Mouse (Mus musculus) heart, embryonic 13.5 days (tissue): ENCODE results near the gene Ghrhr. TPM values are rescaled to one million over a fixed set of nuclear protein-coding genes. Genes with fewer than 3 reads are reported as not detected.

ENCODE experiments used
- ATAC-seq: fragments of 200-750 bp; cut with Nextera tagmentation; 2 replicates; pipeline ENCODE4 v1.8.0; 2017; ENCODE audit warnings: moderate TSS enrichment; ENCODE audit not compliant: insufficient number of reproducible peaks, low FRiP score, low TSS enrichment; ENCODE audit errors: extremely low read depth
- H3K27ac ChIP-seq: fragments of 300-500 bp; sonication (generic); replicated peaks from 2 replicates; pipeline ENCODE4 v1.5.1; 2015; ENCODE audit warnings: moderate library complexity, mild to moderate bottlenecking, inconsistent platforms
- H3K27me3 ChIP-seq: fragments of 300-500 bp; sonication (generic); replicated peaks from 2 replicates; pipeline ENCODE4 v1.6.1; 2015; ENCODE audit warnings: mild to moderate bottlenecking, inconsistent platforms
- H3K36me3 ChIP-seq: fragments of 300-500 bp; sonication (generic); 2 replicates; pipeline ENCODE4 v1.6.1; 2015; ENCODE audit warnings: mild to moderate bottlenecking, inconsistent platforms
- H3K4me1 ChIP-seq: fragments of 300-500 bp; sonication (generic); 2 replicates; pipeline ENCODE4 v1.6.1; 2015; ENCODE audit warnings: inconsistent platforms
- H3K4me2 ChIP-seq: fragments of 300-500 bp; sonication (generic); 2 replicates; pipeline ENCODE4 v1.6.1; 2015; ENCODE audit warnings: inconsistent platforms, mild to moderate bottlenecking, moderate library complexity
- H3K4me3 ChIP-seq: fragments of 300-500 bp; sonication (generic); 2 replicates; pipeline ENCODE4 v1.5.1; 2015; ENCODE audit warnings: moderate library complexity, mild to moderate bottlenecking, inconsistent platforms
- H3K9ac ChIP-seq: fragments of 300-500 bp; sonication (generic); 2 replicates; pipeline ENCODE4 v1.6.1; 2015; ENCODE audit warnings: inconsistent platforms, mild to moderate bottlenecking, moderate library complexity
- H3K9me3 ChIP-seq: fragments of 300-500 bp; sonication (generic); 2 replicates; pipeline ENCODE4 v1.6.1; 2016; ENCODE audit warnings: inconsistent platforms
- WGBS: fragments of 180-500 bp; shearing (Covaris S2); methylation state at CpG from one replicate; pipeline ENCODE4 v1.1.7; 2015; ENCODE audit warnings: mixed read lengths; 5-methylcytosine and 5-hydroxymethylcytosine counted together
- polyA plus RNA-seq: library from polyadenylated mRNA; unstranded; fragments of >200 nt; fragmentation: Nextera tagmentation; extraction: Ambion mirVana; gene quantifications from 2 replicates; pipeline ENCODE4 v1.2.1, GENCODE M21; 2015

Gene Ghrhr
- polyA plus RNA-seq, 1 experiment from 2014 or later = not detected

DNA sequence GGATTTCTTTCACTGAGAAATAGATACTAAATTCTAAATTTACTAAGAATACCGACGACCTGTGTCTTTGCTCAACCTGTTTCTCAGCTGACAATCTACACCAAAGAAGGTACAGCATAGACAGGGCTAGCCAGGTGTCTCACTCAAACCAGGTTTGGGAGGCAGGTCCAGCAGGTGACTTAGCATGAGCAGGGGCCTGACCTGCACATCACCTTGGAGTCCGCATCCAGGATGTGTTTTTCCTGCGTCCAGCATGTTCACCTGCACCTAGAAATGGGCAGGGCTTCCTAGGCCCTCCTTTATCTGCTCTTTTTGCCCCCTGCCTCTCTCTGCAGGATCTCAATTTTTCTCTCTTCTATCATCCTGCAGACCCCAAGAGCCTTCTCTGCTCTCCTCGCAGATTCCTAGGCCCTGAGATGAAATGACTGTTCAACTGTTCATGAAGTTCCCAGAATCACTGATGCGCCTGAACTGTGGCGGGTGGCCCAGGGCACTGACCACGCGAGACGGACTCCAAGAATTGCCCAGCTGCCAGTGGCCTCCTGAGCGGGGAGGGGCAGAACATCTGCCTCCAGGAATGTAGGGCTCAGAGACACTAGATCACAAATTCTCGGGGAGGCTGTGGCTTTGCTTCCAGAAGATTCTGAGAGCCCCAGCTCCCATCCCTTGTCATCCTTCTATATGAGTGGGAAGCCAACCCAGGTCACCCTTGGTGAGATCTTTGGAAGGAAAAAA is 22.2 kb upstream of the Ghrhr start:
- Histone ChIP-seq H3K9ac (no peak overlapping the region), H3K4me1 (peaks cover 18% of the 10 kb centered on the region), H3K36me3 (no peaks in the 10 kb centered on the region), H3K4me3 (no peak overlapping the region), H3K4me2 (no peak overlapping the region), H3K9me3 (peaks cover 5% of the 10 kb centered on the region; the same call in 1 of the 2 replicates), H3K27me3 (peaks cover 12% of the 10 kb centered on the region; the same call in 1 of the 2 replicates), H3K27ac (no peak overlapping the region)
- 76% methylated on average over 12 of the region's 12 CpGs for WGBS
- ATAC-seq = no peak

DNA sequence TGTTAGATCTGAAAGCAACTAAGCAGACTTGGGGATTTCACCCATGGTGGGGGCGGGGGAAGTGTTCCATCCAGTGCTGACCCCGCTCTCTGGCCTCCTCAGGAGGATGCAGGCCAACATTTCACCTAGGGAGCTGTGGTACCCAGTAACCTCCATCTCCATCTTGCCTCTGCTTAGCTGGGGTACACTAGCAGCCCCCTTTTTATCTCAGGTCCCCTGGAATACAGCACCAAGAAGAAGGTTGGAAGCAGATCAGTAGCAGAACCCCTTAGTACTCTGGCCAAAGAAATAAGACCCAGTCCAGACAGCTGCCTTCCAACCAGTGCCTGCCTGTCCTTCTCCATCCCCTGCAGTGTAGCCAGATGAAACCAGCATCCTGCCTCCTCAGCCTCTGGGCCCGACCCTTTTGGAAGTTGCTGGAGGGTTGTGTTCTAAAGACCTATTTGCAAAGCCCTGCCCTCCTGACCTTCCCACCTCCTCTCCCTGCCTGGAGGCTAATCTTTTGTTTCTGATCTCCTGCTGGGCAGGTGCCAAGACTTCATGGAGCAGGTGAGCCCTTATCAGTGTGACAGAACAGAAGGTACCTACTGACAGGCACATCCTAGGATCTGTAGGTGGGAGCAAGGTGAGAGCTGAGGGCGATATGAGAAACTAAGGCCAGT is 21.5 kb upstream of the Ghrhr start:
- no peak for ATAC-seq
- Histone ChIP-seq H3K4me3 (no peak overlapping the region), H3K4me1 (peaks cover 18% of the 10 kb centered on the region), H3K36me3 (no peaks in the 10 kb centered on the region), H3K27me3 (peaks cover 12% of the 10 kb centered on the region; the same call in 1 of the 2 replicates), H3K27ac (no peak overlapping the region), H3K9me3 (peaks cover 5% of the 10 kb centered on the region; the same call in 1 of the 2 replicates), H3K9ac (no peak overlapping the region), H3K4me2 (no peak overlapping the region)
- 63% methylated on average over 4 of the region's 4 CpGs for WGBS

DNA sequence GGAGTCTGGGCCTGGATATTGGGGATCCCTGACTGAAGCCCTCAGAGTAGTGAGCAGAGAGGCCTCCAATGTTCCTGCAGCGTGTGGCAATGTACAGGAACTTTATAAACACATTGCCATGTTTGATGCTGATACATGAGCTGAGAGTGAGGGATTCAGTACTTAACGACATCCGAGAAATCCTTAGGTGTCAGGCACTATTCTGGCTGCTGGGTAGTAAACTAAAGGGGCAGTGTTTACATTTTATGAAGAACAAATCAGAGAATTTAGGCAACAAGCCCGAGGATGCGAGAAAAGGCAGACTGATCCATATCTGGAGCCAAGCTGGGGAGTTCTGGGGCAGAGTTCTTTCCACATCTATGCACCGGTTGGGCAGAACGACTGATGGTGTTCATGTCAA is 20.5 kb upstream of the Ghrhr start:
- no peak for ATAC-seq
- Histone ChIP-seq H3K4me1 (peaks cover 18% of the 10 kb centered on the region), H3K36me3 (no peaks in the 10 kb centered on the region), H3K9ac (no peak overlapping the region), H3K27ac (no peak overlapping the region), H3K4me2 (no peak overlapping the region), H3K27me3 (peaks cover 15% of the 10 kb centered on the region; the same call in 1 of the 2 replicates), H3K9me3 (no peaks in the 10 kb centered on the region), H3K4me3 (no peak overlapping the region)
- WGBS = 68% methylated on average over 7 of the region's 7 CpGs

DNA sequence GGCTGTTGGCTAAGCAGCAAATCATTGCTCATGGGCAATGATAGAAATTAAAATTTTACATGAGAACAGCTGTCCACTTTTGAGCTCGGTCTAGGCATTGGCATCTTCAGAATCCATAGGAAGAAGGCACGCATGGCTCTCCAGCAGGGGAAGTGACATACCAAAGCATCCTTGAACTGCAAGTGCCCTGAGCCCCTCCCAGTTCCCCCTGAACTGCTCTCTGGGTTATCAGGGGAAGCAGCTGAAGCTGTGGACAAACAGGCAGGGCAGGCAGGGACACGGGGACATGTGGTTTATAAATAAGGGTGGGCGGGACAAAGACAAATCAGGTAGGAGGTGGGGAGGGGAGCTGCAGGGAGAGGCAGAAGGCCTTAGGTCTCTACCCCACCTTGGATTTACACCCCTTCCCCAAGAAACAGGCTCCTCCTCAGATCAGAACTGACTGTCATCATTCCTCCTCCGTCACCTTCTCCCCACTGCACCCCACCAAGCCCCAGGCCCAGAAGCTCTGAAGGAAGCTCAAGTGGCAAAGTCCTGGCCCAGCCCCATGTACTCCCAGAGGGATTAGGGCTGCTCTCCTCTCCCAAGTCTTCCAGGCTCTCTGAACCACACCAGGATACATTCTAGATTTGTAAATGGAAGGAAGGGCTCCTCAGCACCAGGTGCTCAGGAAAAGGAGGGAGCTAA is 19.9 kb upstream of the Ghrhr start:
- H3K36me3 ChIP-seq = no peaks in the 10 kb centered on the region
- H3K27ac ChIP-seq = no peak overlapping the region
- peaks cover 18% of the 10 kb centered on the region for H3K4me1 ChIP-seq
- peaks cover 16% of the 10 kb centered on the region; the same call in 1 of the 2 replicates for H3K27me3 ChIP-seq
- 14% methylated on average over 5 of the region's 5 CpGs for WGBS
- H3K9ac ChIP-seq = no peak overlapping the region
- no peak overlapping the region for H3K4me2 ChIP-seq
- ATAC-seq = no peak
- H3K9me3 ChIP-seq = no peaks in the 10 kb centered on the region
- H3K4me3 ChIP-seq = no peak overlapping the region

DNA sequence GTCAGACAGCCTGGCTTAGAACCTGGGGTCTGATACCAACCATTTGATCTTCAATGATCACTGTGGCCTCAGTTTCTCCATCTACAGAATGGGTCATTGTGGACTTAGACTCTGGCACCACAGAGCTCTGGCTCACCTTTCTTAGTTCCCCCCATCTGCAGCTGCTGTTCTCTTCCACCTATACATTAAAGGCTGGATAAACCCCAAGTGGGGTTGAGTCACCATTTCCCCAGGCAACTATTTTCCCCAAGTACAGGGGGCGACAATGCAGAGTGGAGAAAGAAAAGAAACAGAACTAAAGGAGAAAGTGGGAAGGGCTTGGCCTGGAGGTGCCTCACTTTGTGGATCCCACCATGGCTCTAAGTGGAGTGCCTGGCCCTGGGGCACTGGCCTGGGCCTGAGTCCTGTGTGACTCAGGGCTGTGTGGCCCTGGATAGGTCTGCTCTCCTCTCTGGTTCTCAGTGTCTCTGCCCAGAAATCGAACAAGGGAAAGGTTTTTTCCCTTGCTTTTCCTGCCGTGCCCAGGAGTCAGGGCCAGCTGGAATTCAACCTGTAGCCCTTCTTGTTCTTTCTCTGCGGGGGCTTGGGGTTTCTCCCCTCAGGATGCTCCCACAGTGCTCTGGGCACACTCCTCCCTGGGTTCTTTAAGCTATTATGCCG is 19.0 kb upstream of the Ghrhr start:
- H3K4me2 ChIP-seq = no peak overlapping the region
- H3K4me1 ChIP-seq = peaks cover 18% of the 10 kb centered on the region
- WGBS = 69% methylated on average over 5 of the region's 5 CpGs
- ATAC-seq = no peak
- no peak overlapping the region for H3K4me3 ChIP-seq
- peaks cover 16% of the 10 kb centered on the region; the same call in 1 of the 2 replicates for H3K27me3 ChIP-seq
- H3K9me3 ChIP-seq = no peaks in the 10 kb centered on the region
- H3K9ac ChIP-seq = no peak overlapping the region
- H3K27ac ChIP-seq = no peak overlapping the region
- no peaks in the 10 kb centered on the region for H3K36me3 ChIP-seq

DNA sequence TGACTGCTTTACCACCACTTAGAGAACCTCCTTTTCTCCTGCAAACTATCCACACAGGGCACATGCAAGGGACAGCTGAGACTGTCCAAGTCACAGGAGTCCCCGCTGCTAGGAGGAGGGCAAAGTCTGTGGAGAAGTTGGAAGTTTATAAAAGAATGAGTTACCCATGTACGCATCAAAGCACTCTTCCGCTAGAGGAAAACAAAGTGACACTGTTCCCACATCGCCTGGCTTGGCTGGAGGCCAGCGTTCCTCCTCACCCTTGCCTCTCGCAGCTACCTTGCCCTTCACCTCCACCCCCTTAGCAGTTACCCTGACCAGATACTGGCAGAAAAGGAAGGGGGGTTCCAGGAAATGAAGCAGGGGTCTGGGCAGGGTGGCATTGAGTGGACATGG is 18.5 kb upstream of the Ghrhr start:
- Histone ChIP-seq H3K9ac (no peak overlapping the region), H3K4me2 (no peak overlapping the region), H3K27ac (no peak overlapping the region), H3K9me3 (no peaks in the 10 kb centered on the region), H3K27me3 (peaks cover 16% of the 10 kb centered on the region; the same call in 1 of the 2 replicates), H3K36me3 (no peaks in the 10 kb centered on the region), H3K4me3 (no peak overlapping the region), H3K4me1 (peaks cover 18% of the 10 kb centered on the region)
- no peak for ATAC-seq
- whole genome bisulfite sequencing = 49% methylated on average over 6 of the region's 6 CpGs

DNA sequence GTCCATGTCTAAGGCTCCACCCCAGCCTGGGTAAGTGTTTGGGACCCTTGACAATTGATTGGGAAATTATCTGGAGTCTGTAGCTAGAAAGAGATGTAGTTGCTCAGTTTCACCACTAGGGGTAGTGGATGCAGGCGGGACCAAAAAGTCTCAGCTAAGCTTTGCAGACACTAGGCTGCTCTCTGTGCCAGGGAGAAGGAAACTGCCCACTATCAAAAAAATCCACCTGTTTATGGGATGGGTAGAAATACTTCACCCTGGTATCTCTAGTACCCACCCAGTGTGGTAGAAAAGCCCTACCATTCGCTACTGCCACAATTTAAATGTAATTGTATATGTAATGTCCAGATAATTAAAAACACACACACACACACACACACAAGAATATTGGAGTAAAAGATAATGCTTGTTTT is 17.4 kb upstream of the Ghrhr start:
- Histone ChIP-seq H3K4me2 (no peak overlapping the region), H3K4me1 (peaks cover 18% of the 10 kb centered on the region), H3K4me3 (no peak overlapping the region), H3K9ac (no peak overlapping the region), H3K27me3 (peaks cover 16% of the 10 kb centered on the region; the same call in 1 of the 2 replicates), H3K36me3 (no peaks in the 10 kb centered on the region), H3K27ac (no peak overlapping the region), H3K9me3 (no peaks in the 10 kb centered on the region)
- ATAC-seq = no peak
- 33% methylated on average over 2 of the region's 2 CpGs for WGBS

DNA sequence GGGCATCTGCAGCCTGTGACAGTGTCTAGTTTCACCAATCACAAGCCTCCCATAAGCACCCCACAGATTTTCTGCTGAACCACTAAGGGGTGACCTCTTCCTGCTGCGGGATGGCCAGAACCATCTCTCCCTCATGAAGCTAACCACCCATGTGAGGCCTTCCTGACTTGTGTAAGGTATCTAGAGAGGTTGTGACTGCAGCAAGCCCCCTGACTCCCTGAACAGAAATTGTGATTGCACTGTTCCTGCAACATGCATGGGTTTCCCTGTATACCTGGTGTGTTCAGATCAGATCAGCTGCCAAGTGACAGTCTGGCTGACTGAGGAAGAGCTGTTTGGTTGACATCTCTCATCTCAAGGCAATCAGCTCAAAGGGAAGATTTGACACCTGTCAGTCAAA is 13.4 kb upstream of the Ghrhr start:
- H3K4me1 ChIP-seq = peaks cover 2% of the 10 kb centered on the region
- WGBS = 65% methylated on average over 1 of the region's 1 CpGs
- no peak for ATAC-seq
- H3K4me3 ChIP-seq = no peak overlapping the region
- no peak overlapping the region for H3K9ac ChIP-seq
- H3K27me3 ChIP-seq = 0 out of 2 replicates have a peak, but pooled peaks cover 3% of the 10 kb centered on the region
- no peaks in the 10 kb centered on the region for H3K36me3 ChIP-seq
- no peak overlapping the region for H3K27ac ChIP-seq
- no peak overlapping the region for H3K4me2 ChIP-seq
- no peaks in the 10 kb centered on the region for H3K9me3 ChIP-seq

DNA sequence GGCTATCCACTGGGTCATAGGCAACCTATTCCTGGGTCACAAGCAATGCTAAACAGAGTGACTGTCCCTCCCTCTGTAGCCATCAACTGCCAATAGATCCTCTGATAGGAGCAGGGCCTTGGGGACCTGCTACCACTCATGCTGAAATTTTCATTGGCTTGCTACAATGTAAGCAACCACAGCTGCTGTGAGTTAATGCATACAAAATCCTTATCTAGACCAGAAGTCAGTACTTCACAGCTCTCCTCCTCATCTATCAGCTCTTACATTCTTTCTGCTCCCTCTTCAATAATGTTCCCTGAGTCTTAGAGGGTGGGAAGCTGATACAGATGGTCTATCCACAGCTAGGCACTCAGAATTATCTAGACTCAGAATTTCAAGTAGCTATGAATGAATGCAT is 9.0 kb upstream of the Ghrhr start:
- Histone ChIP-seq H3K27me3 (no peaks in the 10 kb centered on the region), H3K4me2 (no peak overlapping the region), H3K4me1 (no peaks in the 10 kb centered on the region), H3K9me3 (no peaks in the 10 kb centered on the region; the same call in 1 of the 2 replicates), H3K36me3 (no peaks in the 10 kb centered on the region), H3K9ac (no peak overlapping the region), H3K4me3 (no peak overlapping the region), H3K27ac (no peak overlapping the region)
- ATAC-seq = no peak

DNA sequence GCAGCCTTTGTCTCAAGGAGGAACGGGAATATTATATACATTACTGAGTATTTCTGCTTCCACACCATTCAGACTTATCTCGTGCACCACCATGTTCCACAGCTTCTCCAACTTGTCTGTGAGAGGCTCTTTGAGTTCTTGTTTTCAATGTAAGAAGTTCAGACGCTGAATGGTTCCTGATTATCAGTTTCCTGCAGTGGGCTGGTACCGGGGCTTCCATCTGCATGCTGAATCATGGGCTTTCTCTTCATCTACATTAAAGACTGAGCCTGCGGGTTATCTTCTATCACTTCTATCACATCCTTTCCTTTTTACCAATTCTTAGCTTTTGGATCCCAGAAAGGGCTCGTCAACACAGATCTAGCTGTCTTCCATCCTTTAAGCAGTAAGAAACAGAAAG is 5.3 kb upstream of the Ghrhr start:
- Histone ChIP-seq H3K27me3 (peaks cover 14% of the 10 kb centered on the region), H3K4me3 (no peak overlapping the region), H3K36me3 (no peaks in the 10 kb centered on the region), H3K27ac (no peak overlapping the region), H3K4me2 (no peak overlapping the region), H3K9me3 (no peaks in the 10 kb centered on the region; the same call in 1 of the 2 replicates), H3K9ac (no peak overlapping the region), H3K4me1 (no peaks in the 10 kb centered on the region)
- ATAC-seq = no peak
- 71% methylated on average over 6 of the region's 6 CpGs for WGBS

DNA sequence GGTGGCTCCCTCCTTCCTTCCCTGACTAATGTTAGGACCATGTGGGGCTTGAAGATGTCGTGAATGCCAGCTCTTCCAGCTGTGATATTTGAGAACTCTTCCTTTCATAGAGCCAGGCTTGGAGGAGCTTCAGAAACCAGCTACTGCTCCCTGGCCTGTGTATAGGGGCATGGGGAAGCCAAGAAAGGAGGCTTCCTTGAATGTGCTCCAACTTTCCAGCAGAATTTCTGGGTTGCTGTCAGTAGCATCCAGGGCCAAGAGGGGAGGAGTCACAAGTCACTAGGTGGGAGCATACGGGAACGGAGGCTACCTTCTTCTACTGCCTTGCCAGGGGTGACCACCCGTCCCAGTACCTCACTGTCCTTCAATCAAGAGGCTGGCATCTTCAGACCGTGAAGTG is 416 bp downstream of the Ghrhr start:
- Histone ChIP-seq H3K27me3 (peaks cover 55% of the 10 kb centered on the region), H3K27ac (no peak overlapping the region), H3K4me1 (no peaks in the 10 kb centered on the region), H3K9ac (no peak overlapping the region), H3K4me3 (no peak overlapping the region), H3K36me3 (no peaks in the 10 kb centered on the region), H3K4me2 (no peak overlapping the region), H3K9me3 (no peaks in the 10 kb centered on the region)
- WGBS = 54% methylated on average over 5 of the region's 5 CpGs
- ATAC-seq = no peak
